ENCODE assay signal across 20 mouse cellular contexts in the genomic region with DNA sequence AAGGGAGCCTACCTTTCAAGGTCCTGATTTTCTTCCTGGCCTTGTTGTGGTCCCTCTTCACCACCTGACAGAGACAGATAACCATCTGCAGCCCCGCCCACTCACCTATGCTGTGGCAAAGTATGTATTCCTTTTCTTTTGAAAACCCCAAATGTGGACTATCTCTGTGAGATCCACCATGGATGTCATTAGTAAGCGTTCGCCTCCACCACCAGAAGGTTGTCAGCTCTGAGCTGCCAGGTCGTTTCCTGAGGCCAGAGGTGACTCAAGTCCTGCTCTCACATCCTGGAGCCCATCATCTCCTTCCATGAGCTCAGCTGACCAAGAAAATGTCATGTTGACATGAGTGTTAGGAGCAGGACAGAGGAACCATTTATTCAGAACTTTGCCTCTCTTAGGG. TPM values are rescaled to one million over a fixed set of nuclear protein-coding genes. Genes with fewer than 3 reads are reported as not detected.
"Had no signal": no experiment of that assay in that cellular context is flagged by ENCODE, and none has a peak within 500 bp of the region (broad histone marks: within the 10 kb centered on the region; RNA-seq: fewer than 3 reads in every experiment).

No protein-coding gene starts in this region.

- H3K4me3 ChIP-seq: neural tube, embryonic 12.5 days; neural tube, embryonic 13.5 days; neural tube, embryonic 15.5 days; stomach, embryonic 15.5 days had no signal

- H3K9me3 ChIP-seq: neural tube, embryonic 12.5 days; neural tube, embryonic 13.5 days; neural tube, embryonic 15.5 days; stomach, embryonic 15.5 days had no signal

- DNase-seq: retina, postnatal 1 day; right cerebral cortex, adult 18-20 months; right cerebral cortex, postnatal 14 days; right cerebral cortex, postnatal 25 days; right cerebral cortex, postnatal 4 days; spleen, adult 18-20 months; thymus, adult 18-20 months; thymus, adult 2 months; thymus, postnatal 14 days; thymus, postnatal 25 days; thymus, postnatal 36 days; thymus, postnatal 4 days had no signal

- H3K9ac ChIP-seq: neural tube, embryonic 12.5 days; neural tube, embryonic 13.5 days; neural tube, embryonic 15.5 days; stomach, embryonic 15.5 days had no signal

- H3K27ac ChIP-seq: neural tube, embryonic 12.5 days; neural tube, embryonic 13.5 days; neural tube, embryonic 15.5 days; stomach, embryonic 15.5 days; stomach, postnatal 0 days had no signal

- H3K27me3 ChIP-seq: neural tube, embryonic 12.5 days; neural tube, embryonic 13.5 days; neural tube, embryonic 15.5 days; stomach, embryonic 15.5 days had no signal

- H3K36me3 ChIP-seq: neural tube, embryonic 12.5 days; neural tube, embryonic 13.5 days; neural tube, embryonic 15.5 days; stomach, embryonic 15.5 days had no signal

- H3K4me1 ChIP-seq: neural tube, embryonic 12.5 days; neural tube, embryonic 13.5 days; neural tube, embryonic 15.5 days; stomach, embryonic 15.5 days had no signal

RNA-seq across cellular contexts. Expression of gene Msx2, which starts 52.1 kb away (rescaled TPM):
- total RNA-seq: neutrophil, adult 5-6 weeks had no signal
- polyA plus RNA-seq: small intestine, adult 2 months; spleen, adult 2 months had no signal
